Mouse (Mus musculus) cerebellum, adult 2 months (tissue): ENCODE measurements around the gene Ceacam10. TPM values are rescaled to one million over a fixed set of nuclear protein-coding genes. Genes with fewer than 3 reads are reported as not detected.

ENCODE experiments used
- DNase-seq, 2 experiments: peaks; one replicate each; pipeline ENCODE4 v3.0.0; 2021
- H3K27ac ChIP-seq: fragments of 200-500 bp; 2 replicates; pipeline ENCODE4 v1.5.1; 2012; ENCODE audit warnings: low read length, control low read depth, inconsistent platforms; ENCODE audit not compliant: insufficient read depth
- H3K27me3 ChIP-seq: fragments of 200-500 bp; 2 replicates; pipeline ENCODE4 v1.6.1; 2012; ENCODE audit warnings: inconsistent platforms, mild to moderate bottlenecking, low read length, moderate library complexity; ENCODE audit not compliant: control insufficient read depth, insufficient read depth
- H3K4me1 ChIP-seq: fragments of 200-500 bp; 2 replicates; pipeline ENCODE4 v1.6.1; 2011; ENCODE audit warnings: low read length; ENCODE audit not compliant: control insufficient read depth, insufficient read depth
- H3K4me3 ChIP-seq: fragments of 200-500 bp; replicated peaks from 2 replicates; pipeline ENCODE3; 2011; ENCODE audit warnings: mild to moderate bottlenecking, low read depth, low read length, control low read depth; ENCODE audit not compliant: insufficient read depth
- CTCF ChIP-seq: fragments of 200-500 bp; IDR thresholded peaks from 2 replicates; pipeline ENCODE4 v1.5.1; 2011; ENCODE audit warnings: low read depth, mild to moderate bottlenecking, control low read depth, low read length, moderate library complexity, borderline replicate concordance; ENCODE audit not compliant: insufficient read depth
- POLR2A ChIP-seq: fragments of 200-500 bp; IDR thresholded peaks from 2 replicates; pipeline ENCODE4 v1.6.1; 2011; ENCODE audit warnings: low read length, control low read depth, borderline replicate concordance; ENCODE audit not compliant: insufficient read depth
- WGBS: fragments of 180-500 bp; shearing (Covaris S2); methylation state at CpG from one replicate; pipeline ENCODE4 v1.1.7; 2018; 5-methylcytosine and 5-hydroxymethylcytosine counted together
- polyA plus RNA-seq: library from polyadenylated mRNA; depleted of rRNA; stranded (reverse); fragments of >200 nt; gene quantifications from 2 replicates; pipeline ENCODE4 v1.2.3, GENCODE M21; 2012

Gene Ceacam10
- polyA plus RNA-seq, 1 experiment: 0.29 TPM

GRCm38 (mm10) chr7:24771361-24771760 lies 5.6 kb upstream of the Ceacam10 start:
- Histone ChIP-seq H3K27me3 (no peaks in the 10 kb centered on the region), H3K27ac (no peak overlapping the region), H3K4me1 (no peaks in the 10 kb centered on the region), H3K4me3 (no peak overlapping the region)
- TF ChIP-seq POLR2A (no peak), CTCF (no peak)
- DNase-seq: no peak

GRCm38 (mm10) chr7:24773942-24774535 lies 3.0 kb upstream of the Ceacam10 start:
- TF ChIP-seq POLR2A (no peak), CTCF (no peak)
- no peak overlapping the region for H3K27ac ChIP-seq
- no peaks in the 10 kb centered on the region for H3K4me1 ChIP-seq
- no peak overlapping the region for H3K4me3 ChIP-seq
- no peak for DNase-seq
- no peaks in the 10 kb centered on the region for H3K27me3 ChIP-seq
- WGBS: 57% methylated on average over 3 of the region's 3 CpGs

- Histone ChIP-seq H3K4me3 (no peak overlapping the region), H3K27me3 (no peaks in the 10 kb centered on the region), H3K4me1 (no peaks in the 10 kb centered on the region), H3K27ac (no peak overlapping the region)
- no peak for DNase-seq
- 73% methylated on average over 2 of the region's 2 CpGs for WGBS
- TF ChIP-seq CTCF (no peak), POLR2A (no peak)
Measured at GRCm38 (mm10) chr7:24776145-24776544, 861 bp upstream of the Ceacam10 start.

DNA sequence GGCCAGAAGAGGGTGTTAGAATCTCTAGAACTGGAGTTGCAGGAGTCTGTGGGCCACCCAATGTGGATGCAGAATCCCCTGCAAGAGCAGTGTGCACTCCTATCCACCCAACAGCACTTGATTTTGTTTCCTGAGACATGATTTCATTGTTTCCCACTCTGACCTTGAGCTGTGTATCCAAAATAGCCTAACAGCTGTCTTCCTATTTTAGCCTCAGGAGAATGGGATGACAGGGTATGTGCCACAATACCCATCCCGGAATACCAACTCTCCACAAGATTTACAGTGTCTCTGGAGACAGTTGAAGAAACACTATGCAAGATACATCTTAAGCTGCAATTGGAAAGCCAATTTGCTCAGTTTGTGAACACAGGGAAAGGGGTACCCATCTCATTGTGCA lies 20.9 kb downstream of the Ceacam10 start:
- Histone ChIP-seq H3K4me1 (no peaks in the 10 kb centered on the region), H3K27me3 (no peaks in the 10 kb centered on the region), H3K4me3 (no peak overlapping the region), H3K27ac (no peak overlapping the region)
- DNase-seq: no peak
- TF ChIP-seq CTCF (no peak), POLR2A (no peak)
- WGBS: 100% methylated on average over 1 of the region's 1 CpGs

- Histone ChIP-seq H3K4me1 (no peaks in the 10 kb centered on the region), H3K27ac (no peak overlapping the region), H3K4me3 (no peak overlapping the region), H3K27me3 (no peaks in the 10 kb centered on the region)
- TF ChIP-seq CTCF (no peak), POLR2A (no peak)
- WGBS: 79% methylated on average over 7 of the region's 7 CpGs
- no peak for DNase-seq
Measured at GRCm38 (mm10) chr7:24802149-24802767, 25.3 kb downstream of the Ceacam10 start.

DNA sequence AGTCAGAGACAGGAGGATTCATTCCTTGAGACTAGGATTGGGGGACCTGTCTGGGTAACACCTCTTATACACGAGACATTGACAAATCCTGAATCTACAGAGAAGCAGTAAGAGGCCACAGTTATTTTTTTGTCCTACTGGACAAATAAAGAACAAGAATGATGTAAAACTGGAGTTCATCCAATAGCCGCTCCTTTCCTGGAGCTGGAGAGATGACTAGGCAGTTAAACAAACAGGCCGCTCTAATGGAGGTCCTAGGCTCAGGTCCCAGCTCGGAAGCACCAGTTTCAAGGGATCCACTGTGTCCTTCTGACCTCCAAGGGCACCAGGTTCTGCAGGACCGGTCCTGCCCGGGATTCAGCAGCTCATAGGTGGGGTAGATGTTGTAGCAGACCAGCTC lies 27.8 kb downstream of the Ceacam10 start:
- no peak for DNase-seq
- WGBS: 57% methylated on average over 6 of the region's 6 CpGs
- Histone ChIP-seq H3K27me3 (no peaks in the 10 kb centered on the region), H3K4me3 (no peak overlapping the region), H3K4me1 (no peaks in the 10 kb centered on the region), H3K27ac (no peak overlapping the region)
- TF ChIP-seq CTCF (no peak), POLR2A (no peak)

GRCm38 (mm10) chr7:24809041-24809440 lies 32.0 kb downstream of the Ceacam10 start:
- H3K27me3 ChIP-seq: no peaks in the 10 kb centered on the region
- no peak for DNase-seq
- TF ChIP-seq POLR2A: no peak
- no peak for TF ChIP-seq CTCF

DNA sequence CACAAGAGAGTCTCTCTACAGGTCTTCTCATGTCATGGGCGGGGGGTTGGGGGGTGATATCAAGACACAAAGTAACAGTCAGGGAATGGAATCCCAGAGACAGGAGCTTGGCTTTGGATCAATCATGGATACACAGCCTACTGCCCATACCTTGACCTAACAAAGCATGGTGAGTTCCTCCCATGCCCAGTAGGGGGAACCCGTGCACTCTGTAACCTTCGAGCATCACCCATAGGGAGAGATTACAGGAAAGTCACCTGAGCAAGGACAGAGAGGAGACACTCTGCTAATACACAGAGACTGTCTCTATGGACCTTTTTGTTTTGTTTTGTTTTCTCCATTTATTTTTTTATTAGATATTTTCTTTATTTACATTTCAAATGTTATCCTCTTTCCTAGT lies 40.5 kb downstream of the Ceacam10 start:
- H3K27ac ChIP-seq: no peak overlapping the region
- TF ChIP-seq CTCF (peak; percentile 97), POLR2A (no peak)
- H3K27me3 ChIP-seq: no peaks in the 10 kb centered on the region
- H3K4me3 ChIP-seq: no peak overlapping the region
- no peaks in the 10 kb centered on the region for H3K4me1 ChIP-seq
- 1% methylated on average over 3 of the region's 3 CpGs for WGBS
- DNase-seq: peak; percentile 87 to 94

More at GRCm38 (mm10) chr7:24809041-24809440, 32.0 kb downstream of the Ceacam10 start:
- no peaks in the 10 kb centered on the region for H3K4me1 ChIP-seq
- H3K4me3 ChIP-seq: no peak overlapping the region
- 54% methylated on average over 2 of the region's 2 CpGs for WGBS
- no peak overlapping the region for H3K27ac ChIP-seq
